Mouse (Mus musculus): ENCODE measurements at regions not wholly inside any gene's neighbourhood (a gene's known extent, or its start where the extent isn't known, plus 50 kb on each side); places are given as distances from the start of the nearest gene placed in this dataset.

GRCm38 (mm10) chr4:7228980-7229379 lies 1009.9 kb downstream of the Car8 start:
- 64% methylated on average over 2 of the region's 2 CpGs for WGBS
- Histone ChIP-seq H3K4me3 (replicated peaks; ENCODE audit: extremely low read depth, low read depth, low read length) (no peak overlapping the region), H3K4me1 (ENCODE audit: control insufficient read depth, insufficient read depth, low read length) (no peaks in the 10 kb centered on the region)
- TF ChIP-seq POLR2A (IDR thresholded peaks at IDR 0.05; ENCODE audit: borderline replicate concordance, extremely low read depth, low read depth, low read length) (no peak), CTCF (IDR thresholded peaks at IDR 0.05; ENCODE audit: insufficient read depth, low read length) (no peak)
- no peak for DNase-seq

GRCm38 (mm10) chr4:7222922-7223321 lies 1015.9 kb downstream of the Car8 start:
- 99% methylated on average over 3 of the region's 3 CpGs for WGBS
- no peaks in the 10 kb centered on the region for H3K4me1 ChIP-seq (ENCODE audit: control insufficient read depth, insufficient read depth, low read length)
- H3K4me3 ChIP-seq (replicated peaks; ENCODE audit: extremely low read depth, low read depth, low read length): no peak overlapping the region
- TF ChIP-seq POLR2A (IDR thresholded peaks at IDR 0.05; ENCODE audit: borderline replicate concordance, extremely low read depth, low read depth, low read length): no peak
- no peak for TF ChIP-seq CTCF (IDR thresholded peaks at IDR 0.05; ENCODE audit: insufficient read depth, low read length)
- DNase-seq: no peak

GRCm38 (mm10) chr4:7220426-7220825 lies 1018.4 kb downstream of the Car8 start:
- no peak for TF ChIP-seq CTCF (IDR thresholded peaks at IDR 0.05; ENCODE audit: insufficient read depth, low read length)
- TF ChIP-seq POLR2A (IDR thresholded peaks at IDR 0.05; ENCODE audit: borderline replicate concordance, extremely low read depth, low read depth, low read length): no peak
- Histone ChIP-seq H3K4me1 (ENCODE audit: control insufficient read depth, insufficient read depth, low read length) (no peaks in the 10 kb centered on the region), H3K4me3 (replicated peaks; ENCODE audit: extremely low read depth, low read depth, low read length) (no peak overlapping the region)
- DNase-seq: no peak

- Histone ChIP-seq H3K4me3 (replicated peaks; ENCODE audit: extremely low read depth, low read depth, low read length) (no peak overlapping the region), H3K4me1 (ENCODE audit: control insufficient read depth, insufficient read depth, low read length) (no peaks in the 10 kb centered on the region)
- TF ChIP-seq CTCF (IDR thresholded peaks at IDR 0.05; ENCODE audit: insufficient read depth, low read length) (no peak), POLR2A (IDR thresholded peaks at IDR 0.05; ENCODE audit: borderline replicate concordance, extremely low read depth, low read depth, low read length) (no peak)
- DNase-seq: no peak
- WGBS: 87% methylated on average over 5 of the region's 5 CpGs
Measured at GRCm38 (mm10) chr4:7215048-7216030, 1023.5 kb downstream of the Car8 start.

GRCm38 (mm10) chr4:7206987-7207386 lies 1031.9 kb downstream of the Car8 start:
- TF ChIP-seq CTCF (IDR thresholded peaks at IDR 0.05; ENCODE audit: insufficient read depth, low read length): no peak
- no peak for TF ChIP-seq POLR2A (IDR thresholded peaks at IDR 0.05; ENCODE audit: borderline replicate concordance, extremely low read depth, low read depth, low read length)
- H3K4me1 ChIP-seq (ENCODE audit: control insufficient read depth, insufficient read depth, low read length): no peaks in the 10 kb centered on the region
- no peak overlapping the region for H3K4me3 ChIP-seq (replicated peaks; ENCODE audit: extremely low read depth, low read depth, low read length)
- WGBS: 81% methylated on average over 1 of the region's 1 CpGs
- no peak for DNase-seq

GRCm38 (mm10) chr4:7201816-7202215 lies 1037.0 kb downstream of the Car8 start:
- DNase-seq: no peak
- TF ChIP-seq CTCF (IDR thresholded peaks at IDR 0.05; ENCODE audit: insufficient read depth, low read length) (no peak), POLR2A (IDR thresholded peaks at IDR 0.05; ENCODE audit: borderline replicate concordance, extremely low read depth, low read depth, low read length) (no peak)
- no peak overlapping the region for H3K4me3 ChIP-seq (replicated peaks; ENCODE audit: extremely low read depth, low read depth, low read length)
- no peaks in the 10 kb centered on the region for H3K4me1 ChIP-seq (ENCODE audit: control insufficient read depth, insufficient read depth, low read length)
- 59% methylated on average over 2 of the region's 2 CpGs for WGBS

- whole genome bisulfite sequencing: 80% methylated on average over 2 of the region's 2 CpGs
- Histone ChIP-seq H3K4me3 (replicated peaks; ENCODE audit: extremely low read depth, low read depth, low read length) (no peak overlapping the region), H3K4me1 (ENCODE audit: control insufficient read depth, insufficient read depth, low read length) (no peaks in the 10 kb centered on the region)
- DNase-seq: no peak
- TF ChIP-seq POLR2A (IDR thresholded peaks at IDR 0.05; ENCODE audit: borderline replicate concordance, extremely low read depth, low read depth, low read length) (no peak), CTCF (IDR thresholded peaks at IDR 0.05; ENCODE audit: insufficient read depth, low read length) (no peak)
Measured at GRCm38 (mm10) chr4:7199941-7200340, 1038.9 kb downstream of the Car8 start.

GRCm38 (mm10) chr4:7199052-7199451 lies 1039.8 kb downstream of the Car8 start:
- 77% methylated on average over 2 of the region's 2 CpGs for WGBS
- no peak for DNase-seq
- no peak overlapping the region for H3K4me3 ChIP-seq (replicated peaks; ENCODE audit: extremely low read depth, low read depth, low read length)
- H3K4me1 ChIP-seq (ENCODE audit: control insufficient read depth, insufficient read depth, low read length): no peaks in the 10 kb centered on the region
- no peak for TF ChIP-seq POLR2A (IDR thresholded peaks at IDR 0.05; ENCODE audit: borderline replicate concordance, extremely low read depth, low read depth, low read length)
- no peak for TF ChIP-seq CTCF (IDR thresholded peaks at IDR 0.05; ENCODE audit: insufficient read depth, low read length)

GRCm38 (mm10) chr4:7196570-7196969 lies 1042.3 kb downstream of the Car8 start:
- 42% methylated on average over 3 of the region's 3 CpGs for WGBS
- Histone ChIP-seq H3K4me3 (replicated peaks; ENCODE audit: extremely low read depth, low read depth, low read length) (no peak overlapping the region), H3K4me1 (ENCODE audit: control insufficient read depth, insufficient read depth, low read length) (no peaks in the 10 kb centered on the region)
- DNase-seq: no peak
- TF ChIP-seq CTCF (IDR thresholded peaks at IDR 0.05; ENCODE audit: insufficient read depth, low read length) (no peak), POLR2A (IDR thresholded peaks at IDR 0.05; ENCODE audit: borderline replicate concordance, extremely low read depth, low read depth, low read length) (no peak)

- DNase-seq: no peak
- Histone ChIP-seq H3K4me1 (ENCODE audit: control insufficient read depth, insufficient read depth, low read length) (no peaks in the 10 kb centered on the region), H3K4me3 (replicated peaks; ENCODE audit: extremely low read depth, low read depth, low read length) (no peak overlapping the region)
- WGBS: 79% methylated on average over 1 of the region's 1 CpGs
- TF ChIP-seq POLR2A (IDR thresholded peaks at IDR 0.05; ENCODE audit: borderline replicate concordance, extremely low read depth, low read depth, low read length) (no peak), CTCF (IDR thresholded peaks at IDR 0.05; ENCODE audit: insufficient read depth, low read length) (no peak)
Measured at GRCm38 (mm10) chr4:7195619-7196018, 1043.2 kb downstream of the Car8 start.

Data from lung, adult 2 months (tissue).